Mouse (Mus musculus) large intestine, adult 2 months (tissue): Measurements from ENCODE around the gene Crbn. TPM values are rescaled to one million over a fixed set of nuclear protein-coding genes. Genes with fewer than 3 reads are reported as not detected.

ENCODE experiments used
- DNase-seq: peaks from one replicate; pipeline ENCODE4 v3.0.0-alpha.2; 2012; ENCODE audit warnings: low read depth, low spot score
- WGBS: fragments of 180-500 bp; shearing (Covaris S2); methylation state at CpG from one replicate; pipeline ENCODE4 v1.1.7; 2018; 5-methylcytosine and 5-hydroxymethylcytosine counted together
- polyA plus RNA-seq: library from polyadenylated mRNA; depleted of rRNA; stranded (reverse); fragments of >200 nt; gene quantifications from 2 replicates; pipeline ENCODE4 v1.2.3, GENCODE M21; 2012; rRNA removed

The Crbn gene
- polyA plus RNA-seq, 1 experiment = 5.9 TPM

DNA sequence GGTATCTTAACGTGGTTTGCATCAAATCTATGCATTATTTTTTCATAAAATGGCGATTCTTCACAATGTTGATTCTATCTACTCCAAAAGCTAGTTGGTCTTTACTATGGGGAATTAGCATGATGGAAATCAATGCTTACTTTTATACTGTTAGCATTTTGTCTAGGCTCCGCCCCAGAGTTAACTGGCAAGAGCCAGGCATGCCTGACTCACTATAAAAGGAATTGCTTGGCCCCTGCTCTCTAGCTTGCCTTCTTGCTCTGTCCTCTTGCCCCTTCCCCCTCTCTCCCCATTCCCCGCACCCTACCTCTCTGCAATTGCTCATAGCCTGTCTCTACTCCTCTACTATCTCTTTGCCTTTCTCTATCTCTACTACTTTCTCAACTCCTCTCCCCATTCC is 33.1 kb downstream of the Crbn start:
- 72% methylated on average over 4 of the region's 4 CpGs for WGBS
- no peak for DNase-seq

- 69% methylated on average over 1 of the region's 1 CpGs for WGBS
Observed at GRCm38 (mm10) chr6:106765892-106766291, 34.0 kb downstream of the Crbn start.

DNA sequence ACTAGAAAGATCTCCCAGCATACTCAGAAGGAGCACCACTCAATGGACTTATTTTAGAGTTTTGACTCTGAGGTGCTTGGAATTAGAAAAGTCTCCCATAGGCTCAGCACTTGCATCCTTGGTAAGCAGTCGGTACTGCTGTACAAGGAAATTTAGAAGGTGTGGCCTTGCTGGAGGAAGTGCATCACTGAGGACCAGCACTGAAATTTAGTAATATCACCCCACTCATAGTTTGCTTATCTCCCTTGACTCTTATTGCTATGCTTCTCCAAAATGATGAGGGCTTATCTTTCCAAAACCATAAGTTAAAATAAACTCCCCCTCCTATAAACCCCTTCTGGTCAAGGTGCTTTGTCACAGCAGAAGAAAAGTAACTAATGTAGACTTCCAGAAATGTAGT is 38.4 kb downstream of the Crbn start:
- DNase-seq = no peak
- WGBS = 58% methylated on average over 1 of the region's 1 CpGs

More at GRCm38 (mm10) chr6:106765892-106766291, 34.0 kb downstream of the Crbn start:
- no peak for DNase-seq

GRCm38 (mm10) chr6:106760473-106761218 is 39.2 kb downstream of the Crbn start:
- WGBS = 77% methylated on average over 3 of the region's 3 CpGs
- no peak for DNase-seq

DNA sequence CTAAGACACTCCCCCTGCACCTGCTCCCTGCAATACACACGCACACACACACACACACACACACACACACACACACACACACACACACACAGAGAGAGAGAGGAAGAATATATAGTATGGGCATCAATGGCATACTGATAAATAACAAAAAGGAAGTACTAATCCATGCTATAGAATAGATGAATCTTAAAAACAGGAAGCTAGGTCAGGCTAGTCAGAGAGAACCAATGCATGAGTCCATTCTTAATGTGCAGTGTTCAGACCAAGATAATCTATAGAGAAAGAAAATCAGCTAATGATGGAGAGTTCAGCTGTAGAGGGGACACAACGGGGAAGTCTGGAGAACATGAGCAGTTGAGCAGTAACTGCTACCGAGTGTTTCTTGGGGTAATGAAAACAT is 41.6 kb downstream of the Crbn start:
- DNase-seq = no peak
- WGBS = 67% methylated on average over 3 of the region's 3 CpGs

GRCm38 (mm10) chr6:106750291-106750690 is 49.6 kb downstream of the Crbn start:
- 82% methylated on average over 7 of the region's 7 CpGs for WGBS
- DNase-seq = no peak

DNA sequence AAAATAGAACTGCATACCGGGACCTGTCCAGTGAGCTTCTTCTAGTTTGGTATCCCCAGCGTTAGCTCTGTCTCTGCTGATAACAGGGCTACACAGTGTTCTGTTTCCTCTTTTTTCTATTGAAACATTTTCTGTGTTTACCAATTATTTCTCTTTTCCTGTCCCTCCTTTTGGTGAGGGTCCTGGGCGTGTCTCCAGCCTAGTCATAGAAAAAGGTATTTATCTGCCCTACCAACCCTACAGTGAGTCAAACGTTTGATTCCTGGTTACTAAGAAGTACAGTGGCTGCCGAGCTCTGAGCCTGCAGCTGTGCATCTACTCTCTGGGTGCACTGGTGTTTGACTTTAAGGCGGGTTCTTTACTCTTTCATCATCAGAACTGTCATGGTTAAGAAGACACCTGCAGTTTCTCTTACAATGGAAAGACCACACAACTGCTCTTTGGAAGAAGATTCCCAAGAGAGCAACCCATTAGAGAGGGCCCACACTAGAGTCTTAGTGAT is 50.9 kb downstream of the Crbn start, which contains the start of gene Il5ra:
Gene Il5ra (minus strand): TSS at position 151 of the 502 bp plus-strand sequence.
- no peak for DNase-seq

GRCm38 (mm10) chr6:106747804-106748203 is 52.1 kb downstream of the Crbn start:
- 80% methylated on average over 3 of the region's 3 CpGs for WGBS
- no peak for DNase-seq

More for the DNA sequence above, 50.9 kb downstream of the Crbn start, which contains the start of gene Il5ra:
- WGBS = 47% methylated on average over 6 of the region's 6 CpGs

DNA sequence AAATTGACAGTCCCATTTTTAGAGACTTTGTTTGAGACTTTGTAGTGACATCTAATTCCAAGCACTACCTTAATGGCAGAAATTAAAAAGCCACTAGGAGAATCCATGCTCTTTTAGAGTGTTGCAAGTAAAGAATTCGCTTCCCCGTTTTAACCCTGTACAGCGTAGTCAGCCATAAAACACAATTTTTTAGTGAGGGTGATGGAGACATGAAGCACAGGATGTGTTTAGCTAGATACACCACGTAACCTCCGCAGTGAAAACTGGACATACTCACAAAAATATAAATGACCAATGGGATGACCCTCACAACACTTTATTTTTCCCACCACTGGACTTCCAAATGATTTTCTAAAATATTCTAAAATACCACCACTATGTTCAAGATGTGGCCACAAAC is 52.6 kb downstream of the Crbn start:
- no peak for DNase-seq
- WGBS = 89% methylated on average over 5 of the region's 5 CpGs

GRCm38 (mm10) chr6:106745673-106746394 is 54.0 kb downstream of the Crbn start:
- DNase-seq = no peak
- WGBS = 79% methylated on average over 7 of the region's 7 CpGs

- no peak for DNase-seq
- 73% methylated on average over 7 of the region's 7 CpGs for WGBS
Observed at GRCm38 (mm10) chr6:106743556-106744233, 56.2 kb downstream of the Crbn start.

GRCm38 (mm10) chr6:106740244-106740825 is 59.5 kb downstream of the Crbn start:
- DNase-seq = no peak
- WGBS = 95% methylated on average over 1 of the region's 1 CpGs

GRCm38 (mm10) chr6:106738229-106738628 is 61.6 kb downstream of the Crbn start:
- no peak for DNase-seq
- WGBS = 55% methylated on average over 3 of the region's 3 CpGs

DNA sequence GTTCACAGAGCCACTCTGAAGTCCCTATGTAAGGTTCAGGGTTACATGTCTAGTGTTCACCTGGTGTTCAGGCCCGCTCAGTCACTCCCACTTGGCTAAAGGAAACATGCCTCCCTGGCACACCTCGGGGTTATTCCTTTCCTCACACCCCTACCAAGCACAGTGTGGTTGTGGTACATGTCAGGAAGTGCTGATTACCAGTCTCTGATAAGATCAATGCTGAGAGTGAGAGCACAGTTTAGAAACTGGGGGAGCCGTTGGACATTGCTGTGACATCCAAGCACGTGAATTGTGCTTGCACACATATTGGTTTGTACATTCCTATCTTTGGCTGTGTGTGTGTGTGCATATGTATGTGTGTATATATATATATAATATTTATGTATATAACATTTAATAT is 67.3 kb downstream of the Crbn start:
- DNase-seq = no peak
- 70% methylated on average over 4 of the region's 4 CpGs for WGBS

Other genes starting within 250 kb of the Crbn start
- 0.09 and 0.10 TPM in 2 replicates for gene Il5ra, start 51.0 kb downstream of the Crbn start, polyA plus RNA-seq
- gene Trnt1, start 31.0 kb downstream of the Crbn start, polyA plus RNA-seq = 5.7 and 8.8 TPM in 2 replicates